Mouse (Mus musculus): Measurements from ENCODE around the gene Dct. TPM values are rescaled to one million over a fixed set of nuclear protein-coding genes. Genes with fewer than 3 reads are reported as not detected.

Dct gene
- total and polyA plus RNA-seq, 2 experiments from 2014 or later = 3.1 to 4.0 TPM

DNA sequence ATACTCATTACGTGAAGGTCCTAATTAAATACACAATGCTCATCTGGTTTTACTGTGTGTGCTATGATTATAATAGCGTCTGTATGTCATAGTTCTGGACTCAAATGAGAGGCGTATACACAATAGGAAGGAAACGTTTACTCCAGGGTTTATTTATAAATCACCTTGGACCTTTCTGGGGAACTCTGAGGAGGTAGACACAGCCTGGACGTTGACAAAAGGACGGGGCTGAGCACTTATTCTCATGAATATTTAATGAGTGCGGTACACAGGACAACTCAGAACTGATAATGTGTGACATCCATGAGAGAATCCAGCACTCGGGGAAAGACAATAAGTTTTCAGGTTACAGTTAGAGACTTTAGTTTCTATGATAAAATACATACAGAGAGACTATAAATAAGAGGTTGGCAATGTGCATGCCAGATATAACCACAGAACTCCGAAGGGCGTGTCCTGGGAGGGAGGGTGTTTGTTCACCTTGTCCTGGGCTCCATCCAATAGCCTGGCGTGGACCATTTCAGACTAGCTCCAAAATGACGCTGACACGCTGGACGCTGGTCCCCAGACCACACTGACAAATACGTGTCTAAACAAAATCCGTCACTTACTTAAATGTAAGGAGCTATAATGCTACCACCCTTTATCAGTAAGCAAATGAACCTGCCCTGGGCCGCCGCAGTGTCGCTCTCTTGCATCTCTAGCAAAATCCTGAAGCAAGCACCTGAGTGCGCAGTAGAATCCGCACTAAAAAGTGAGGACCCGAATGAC lies 36.6 kb upstream of the Dct start:
- H3K4me2 ChIP-seq (ENCODE audit: low read depth, low read length) = peak overlapping the region; percentile 71
- no peaks in the 10 kb centered on the region for H3K36me3 ChIP-seq (replicated peaks; ENCODE audit: control insufficient read depth, insufficient read depth, low read length)
- H3K27me3 ChIP-seq (ENCODE audit: control insufficient read depth, insufficient read depth, low read length) = no peaks in the 10 kb centered on the region
- peak overlapping the region; percentile 83 for H3K27ac ChIP-seq (ENCODE audit: low read depth)
- TF ChIP-seq EP300 (IDR thresholded peaks at IDR 0.05; ENCODE audit: low read depth) (no peak), CTCF (IDR thresholded peaks at IDR 0.05; ENCODE audit: low read depth) (no peak)
- no peaks in the 10 kb centered on the region for H3K9me3 ChIP-seq (replicated peaks; ENCODE audit: control insufficient read depth, low read length)
- H3K4me3 ChIP-seq (ENCODE audit: low read depth, low read length) = peak overlapping the region; percentile 56
- WGBS = 8% methylated on average over 22 of the region's 22 CpGs
- no peaks in the 10 kb centered on the region for H3K4me1 ChIP-seq (ENCODE audit: control insufficient read depth, insufficient read depth)
- DNase-seq (ENCODE audit: low spot score) = peak; percentile 11
- ATAC-seq (ENCODE audit: insufficient read depth, low read depth) = peak; percentile 66
- H3K9ac ChIP-seq (replicated peaks; ENCODE audit: low read depth, low read length) = peak overlapping the region; percentile 51

- Histone ChIP-seq H3K4me2 (ENCODE audit: low read depth, low read length) (no peak overlapping the region), H3K4me3 (ENCODE audit: low read depth, low read length) (no peak overlapping the region), H3K36me3 (replicated peaks; ENCODE audit: control insufficient read depth, insufficient read depth, low read length) (no peaks in the 10 kb centered on the region), H3K9ac (replicated peaks; ENCODE audit: low read depth, low read length) (no peak overlapping the region), H3K9me3 (replicated peaks; ENCODE audit: control insufficient read depth, low read length) (no peaks in the 10 kb centered on the region), H3K27me3 (ENCODE audit: control insufficient read depth, insufficient read depth, low read length) (peaks cover 3% of the 10 kb centered on the region; the same call in 1 of the 2 replicates), H3K4me1 (ENCODE audit: control insufficient read depth, insufficient read depth) (no peaks in the 10 kb centered on the region), H3K27ac (ENCODE audit: low read depth) (no peak overlapping the region)
- no peak for ATAC-seq (ENCODE audit: insufficient read depth, low read depth)
- TF ChIP-seq EP300 (IDR thresholded peaks at IDR 0.05; ENCODE audit: low read depth) (no peak), CTCF (IDR thresholded peaks at IDR 0.05; ENCODE audit: low read depth) (no peak)
- WGBS = 34% methylated on average over 5 of the region's 5 CpGs
- DNase-seq (ENCODE audit: low spot score) = no peak
Measured at GRCm38 (mm10) chr14:118086271-118087035, 34.4 kb upstream of the Dct start.

GRCm38 (mm10) chr14:118083851-118084250 lies 31.8 kb upstream of the Dct start:
- no peak for TF ChIP-seq EP300 (IDR thresholded peaks at IDR 0.05; ENCODE audit: low read depth)
- TF ChIP-seq CTCF (IDR thresholded peaks at IDR 0.05; ENCODE audit: low read depth) = no peak
- Histone ChIP-seq H3K27ac (ENCODE audit: low read depth) (no peak overlapping the region), H3K9me3 (replicated peaks; ENCODE audit: control insufficient read depth, low read length) (no peaks in the 10 kb centered on the region), H3K36me3 (replicated peaks; ENCODE audit: control insufficient read depth, insufficient read depth, low read length) (no peaks in the 10 kb centered on the region), H3K4me1 (ENCODE audit: control insufficient read depth, insufficient read depth) (0 out of 2 replicates have a peak, but pooled peaks cover 5% of the 10 kb centered on the region), H3K4me3 (ENCODE audit: low read depth, low read length) (no peak overlapping the region), H3K27me3 (ENCODE audit: control insufficient read depth, insufficient read depth, low read length) (peaks cover 3% of the 10 kb centered on the region; the same call in 1 of the 2 replicates), H3K9ac (replicated peaks; ENCODE audit: low read depth, low read length) (no peak overlapping the region), H3K4me2 (ENCODE audit: low read depth, low read length) (no peak overlapping the region)
- WGBS = 94% methylated on average over 6 of the region's 6 CpGs
- DNase-seq (ENCODE audit: low spot score) = no peak
- no peak for ATAC-seq (ENCODE audit: insufficient read depth, low read depth)

- H3K27me3 ChIP-seq (ENCODE audit: control insufficient read depth, insufficient read depth, low read length) = peaks cover 3% of the 10 kb centered on the region; the same call in 1 of the 2 replicates
- H3K9me3 ChIP-seq (replicated peaks; ENCODE audit: control insufficient read depth, low read length) = no peaks in the 10 kb centered on the region
- H3K9ac ChIP-seq (replicated peaks; ENCODE audit: low read depth, low read length) = no peak overlapping the region
- no peaks in the 10 kb centered on the region for H3K36me3 ChIP-seq (replicated peaks; ENCODE audit: control insufficient read depth, insufficient read depth, low read length)
- peak overlapping the region; percentile 47 for H3K4me2 ChIP-seq (ENCODE audit: low read depth, low read length)
- 0 out of 2 replicates have a peak, but pooled peaks cover 5% of the 10 kb centered on the region for H3K4me1 ChIP-seq (ENCODE audit: control insufficient read depth, insufficient read depth)
- DNase-seq (ENCODE audit: low spot score) (peak; percentile 14), ATAC-seq (ENCODE audit: insufficient read depth, low read depth) (peak; percentile 47; the same call in 1 of the 2 replicates)
- no peak overlapping the region for H3K27ac ChIP-seq (ENCODE audit: low read depth)
- H3K4me3 ChIP-seq (ENCODE audit: low read depth, low read length) = peak overlapping the region; percentile 24; the same call in 1 of the 2 replicates
- TF ChIP-seq EP300 (IDR thresholded peaks at IDR 0.05; ENCODE audit: low read depth) (no peak), CTCF (IDR thresholded peaks at IDR 0.05; ENCODE audit: low read depth) (no peak)
- WGBS = 28% methylated on average over 11 of the region's 11 CpGs
Measured at GRCm38 (mm10) chr14:118080606-118081005, 28.6 kb upstream of the Dct start.

DNA sequence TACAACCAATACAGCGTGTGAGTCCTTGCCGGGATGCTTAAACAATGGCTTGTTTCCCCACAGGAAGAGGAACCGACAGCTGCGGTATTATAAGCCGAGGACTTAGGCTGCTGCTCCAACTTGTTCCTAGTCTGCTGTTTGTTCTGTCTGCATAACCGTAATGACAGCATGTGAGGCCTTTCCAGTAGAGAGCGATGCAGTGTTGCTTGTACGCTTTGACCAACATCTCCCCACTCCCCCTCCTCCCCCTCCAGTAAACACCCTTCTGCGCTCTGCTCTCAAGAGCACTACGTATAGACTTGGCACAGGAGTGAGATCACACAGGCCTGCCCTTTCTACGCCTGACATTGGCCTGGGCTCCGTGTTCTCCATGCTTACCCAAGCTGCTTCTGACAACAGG lies 18.1 kb upstream of the Dct start:
- DNase-seq (ENCODE audit: low spot score) (peak; percentile 19), ATAC-seq (ENCODE audit: insufficient read depth, low read depth) (peak; percentile 73)
- Histone ChIP-seq H3K27me3 (ENCODE audit: control insufficient read depth, insufficient read depth, low read length) (no peaks in the 10 kb centered on the region), H3K4me2 (ENCODE audit: low read depth, low read length) (no peak overlapping the region), H3K27ac (ENCODE audit: low read depth) (peak overlapping the region; percentile 85), H3K4me3 (ENCODE audit: low read depth, low read length) (no peak overlapping the region), H3K36me3 (replicated peaks; ENCODE audit: control insufficient read depth, insufficient read depth, low read length) (no peaks in the 10 kb centered on the region), H3K9me3 (replicated peaks; ENCODE audit: control insufficient read depth, low read length) (no peaks in the 10 kb centered on the region), H3K4me1 (ENCODE audit: control insufficient read depth, insufficient read depth) (no peaks in the 10 kb centered on the region), H3K9ac (replicated peaks; ENCODE audit: low read depth, low read length) (no peak overlapping the region)
- TF ChIP-seq CTCF (IDR thresholded peaks at IDR 0.05; ENCODE audit: low read depth) (no peak), EP300 (IDR thresholded peaks at IDR 0.05; ENCODE audit: low read depth) (no peak)
- WGBS = 48% methylated on average over 12 of the region's 12 CpGs

Measured in heart, postnatal 0 days (tissue).